Mouse (Mus musculus) T-helper 17 cell (primary cell): Measurements from ENCODE around the gene Rbbp6.

Experiments used
- in situ Hi-C, 2 experiments: fragments of 300-600 bp; cut with MboI, MseI; formaldehyde crosslinking; loops; 1 replicate in 1 of 2; 2 replicates in 1 of 2; pipeline ENCODE4 v1.15.1; 2025; ENCODE audit warnings: high pct_unique_total_duplicates in 2 of 2

Gene Rbbp6

DNA sequence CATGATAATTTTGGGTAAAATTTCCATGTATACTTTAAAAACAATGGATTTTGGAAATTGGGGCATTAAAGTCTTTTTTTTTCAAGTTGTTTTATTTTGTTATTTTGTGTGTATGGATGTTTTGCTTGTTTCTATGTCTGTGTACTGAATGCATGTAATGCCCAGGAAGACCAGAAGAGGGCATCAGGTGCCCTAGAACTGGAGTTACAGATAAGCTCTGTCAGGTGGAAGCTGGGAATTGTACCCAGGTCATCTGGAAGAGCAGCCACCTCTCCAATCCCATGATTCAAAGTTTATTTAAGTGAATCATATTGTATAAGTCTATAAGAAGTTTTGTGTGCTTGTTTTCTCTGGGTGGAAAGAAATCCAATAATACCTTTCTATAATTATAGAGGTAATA is 73.8 kb downstream of the Rbbp6 start:
- in situ Hi-C loops = loop anchor here in 1 of 2 experiments (5.0 kb wide), 1 partner anchor 93 kb away; no protein-coding TSS in a partner anchor

- in situ Hi-C loops = no loop called here
These were observed 79.7 kb downstream of the Rbbp6 start for GRCm38 (mm10) chr7:123045146-123045545.

DNA sequence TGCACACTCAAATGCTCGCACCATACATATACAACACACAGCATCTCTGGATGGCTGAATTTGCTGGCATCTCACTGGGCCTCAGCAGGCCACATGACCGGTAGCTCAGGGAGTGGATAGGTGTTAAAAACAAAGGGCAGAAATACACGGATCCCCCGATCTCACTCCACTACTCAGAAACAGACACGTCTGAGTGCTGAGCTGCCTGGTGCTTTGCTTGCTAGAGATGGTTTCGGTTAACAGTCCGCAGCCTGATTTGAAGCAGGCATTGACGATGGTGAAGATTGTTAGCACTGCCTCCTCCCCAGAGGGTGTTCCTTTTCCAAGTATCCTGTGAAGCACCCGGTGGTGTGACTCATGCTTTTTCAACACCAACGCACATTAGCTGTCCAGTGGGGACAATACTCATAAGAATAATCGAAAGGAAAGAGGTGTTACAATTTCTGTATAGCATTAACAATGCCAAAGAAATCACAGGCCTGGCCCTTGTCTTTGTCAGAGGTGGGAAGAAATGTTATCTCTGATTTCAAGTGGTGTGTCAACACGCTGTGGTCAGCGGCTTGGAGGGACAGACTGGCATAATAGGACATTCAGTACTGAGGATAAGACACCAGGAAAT is 81.1 kb downstream of the Rbbp6 start:
- in situ Hi-C loops = no loop called here
